Mouse (Mus musculus) limb, embryonic 14.5 days (tissue): ENCODE results near the gene St3gal6. TPM values are rescaled to one million over a fixed set of nuclear protein-coding genes. Genes with fewer than 3 reads are reported as not detected.
A peak's percentile ranks its signal among the peaks of the same experiment; 100 is the strongest.

Experiments used
- ATAC-seq: fragments of 200-750 bp; cut with Nextera tagmentation; 2 replicates; pipeline ENCODE4 v1.8.0; 2017; ENCODE audit warnings: low read depth, moderate number of reproducible peaks, moderate TSS enrichment; ENCODE audit not compliant: low FRiP score
- DNase-seq: peaks from one replicate; pipeline ENCODE4 v3.0.0-alpha.2; 2015; ENCODE audit warnings: low spot score
- H3K27ac ChIP-seq: fragments of 300-500 bp; sonication (generic); replicated peaks from 2 replicates; pipeline ENCODE4 v1.5.1; 2014; ENCODE audit warnings: low read depth, mild to moderate bottlenecking, low read length, moderate library complexity, mixed read lengths
- H3K27me3 ChIP-seq: fragments of 300-500 bp; sonication (generic); 2 replicates; pipeline ENCODE4 v1.6.1; 2014; ENCODE audit warnings: low read length, mixed read lengths; ENCODE audit not compliant: control insufficient read depth, insufficient read depth
- H3K36me3 ChIP-seq: fragments of 300-500 bp; sonication (generic); 2 replicates; pipeline ENCODE4 v1.6.1; 2014; ENCODE audit warnings: mild to moderate bottlenecking, low read length, moderate library complexity, mixed read lengths; ENCODE audit not compliant: control insufficient read depth, insufficient read depth
- H3K4me1 ChIP-seq: fragments of 300-500 bp; sonication (generic); 2 replicates; pipeline ENCODE4 v1.6.1; 2014; ENCODE audit warnings: antibody characterized with exemption, low read length, mixed read lengths; ENCODE audit not compliant: control insufficient read depth, insufficient read depth
- H3K4me2 ChIP-seq: fragments of 300-500 bp; sonication (generic); replicated peaks from 2 replicates; pipeline ENCODE4 v1.6.1; 2014; ENCODE audit warnings: low read depth, mild to moderate bottlenecking, low read length, moderate library complexity; ENCODE audit not compliant: severe bottlenecking
- H3K4me3 ChIP-seq: fragments of 300-500 bp; sonication (generic); replicated peaks from 2 replicates; pipeline ENCODE4 v1.5.1; 2014; ENCODE audit warnings: low read length
- H3K9ac ChIP-seq: fragments of 300-500 bp; sonication (generic); 2 replicates; pipeline ENCODE4 v1.6.1; 2014; ENCODE audit warnings: mild to moderate bottlenecking, low read depth, low read length, moderate library complexity; ENCODE audit not compliant: severe bottlenecking
- H3K9me3 ChIP-seq: fragments of 300-500 bp; sonication (generic); 2 replicates; pipeline ENCODE4 v1.6.1; 2016; ENCODE audit warnings: low read length; ENCODE audit not compliant: control insufficient read depth
- POLR2A ChIP-seq: fragments of 200-500 bp; IDR thresholded peaks from 2 replicates; pipeline ENCODE4 v1.8.0; 2012; ENCODE audit warnings: inconsistent platforms, mild to moderate bottlenecking, moderate library complexity, borderline replicate concordance; ENCODE audit not compliant: insufficient read depth, insufficient read length; ENCODE audit errors: extremely low read depth
- WGBS: fragments of 180-500 bp; shearing (Covaris S2); extraction: QIAGEN DNeasy Blood & Tissue Kit; methylation state at CpG from one replicate; pipeline ENCODE4 v1.1.7; 2014; 5-methylcytosine and 5-hydroxymethylcytosine counted together
- polyA plus RNA-seq, 2 experiments: library from polyadenylated mRNA; depleted of rRNA in 1 of 2; stranded (reverse) in 1 of 2; unstranded in 1 of 2; fragments of >200 nt; fragmentation: Nextera tagmentation in 1 of 2; extraction: Ambion mirVana in 1 of 2; gene quantifications; 2 replicates each; pipeline versions ENCODE4 v1.2.1 to v1.2.3; 2012 to 2014

The St3gal6 gene
- polyA plus RNA-seq, 2 experiments, result 12.8 to 15.2 TPM

DNA sequence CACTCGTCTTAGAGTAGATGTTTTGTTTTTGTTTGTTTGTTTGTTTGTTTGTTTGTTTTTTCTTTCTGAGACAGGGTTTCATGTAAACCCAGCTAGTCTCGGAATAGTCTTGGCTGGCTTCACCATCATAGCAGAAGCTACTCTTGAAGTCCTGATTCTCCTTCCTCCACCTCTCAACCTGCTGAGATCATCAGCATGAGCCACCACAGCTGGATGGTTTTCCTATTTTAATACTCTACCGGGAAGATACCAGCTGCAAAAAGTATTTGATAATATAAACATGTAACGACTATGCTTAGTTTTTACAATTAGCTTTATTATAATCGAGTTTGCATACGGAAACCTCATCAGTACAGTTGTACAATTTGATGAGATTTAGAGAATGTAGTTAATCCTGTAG, 21.5 kb downstream of the St3gal6 start:
- no peaks in the 10 kb centered on the region for H3K27me3 ChIP-seq
- H3K4me3 ChIP-seq, result no peak overlapping the region
- no peak overlapping the region for H3K4me2 ChIP-seq
- no peak for TF ChIP-seq POLR2A
- no peaks in the 10 kb centered on the region for H3K36me3 ChIP-seq
- ATAC-seq (no peak), DNase-seq (no peak)
- no peaks in the 10 kb centered on the region for H3K9me3 ChIP-seq
- WGBS, result 61% methylated on average over 6 of the region's 6 CpGs
- no peak overlapping the region for H3K27ac ChIP-seq
- H3K9ac ChIP-seq, result no peak overlapping the region
- H3K4me1 ChIP-seq, result peaks cover 21% of the 10 kb centered on the region

DNA sequence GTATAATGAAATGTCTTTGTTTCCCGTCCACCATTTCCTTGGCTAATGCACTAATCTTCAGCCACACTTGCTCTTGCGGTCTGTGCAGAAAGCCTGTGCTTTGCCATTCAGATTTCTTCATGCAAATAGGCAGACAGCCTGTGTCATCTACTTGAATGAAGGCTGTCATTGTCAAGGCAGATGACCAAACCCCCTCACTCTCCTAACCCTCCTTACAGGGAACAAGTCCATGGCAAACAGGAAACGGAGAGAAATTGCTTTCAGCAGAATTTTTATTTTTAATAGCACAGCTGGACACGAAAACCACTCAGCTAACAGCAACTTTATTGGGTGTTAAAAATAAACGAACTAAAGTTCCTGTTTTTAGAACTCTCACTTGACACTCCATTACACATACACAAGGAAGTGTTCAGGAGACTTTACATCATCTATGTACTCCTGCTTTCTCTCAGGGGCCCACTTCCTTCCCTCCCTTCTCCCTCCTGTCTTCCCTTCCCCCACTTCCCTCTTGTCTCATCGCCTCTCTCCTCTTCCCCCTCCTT, 22.2 kb downstream of the St3gal6 start:
- DNase-seq (peak; percentile 39), ATAC-seq (peak; percentile 71)
- no peak overlapping the region for H3K27ac ChIP-seq
- 19% methylated on average over 6 of the region's 6 CpGs for WGBS
- H3K4me3 ChIP-seq, result no peak overlapping the region
- no peak overlapping the region for H3K9ac ChIP-seq
- H3K36me3 ChIP-seq, result no peaks in the 10 kb centered on the region
- no peaks in the 10 kb centered on the region for H3K9me3 ChIP-seq
- peaks cover 23% of the 10 kb centered on the region for H3K4me1 ChIP-seq
- no peaks in the 10 kb centered on the region for H3K27me3 ChIP-seq
- no peak for TF ChIP-seq POLR2A
- H3K4me2 ChIP-seq, result 0 out of 2 replicates have a peak overlapping the region, but pooled peaks have one; percentile 7

DNA sequence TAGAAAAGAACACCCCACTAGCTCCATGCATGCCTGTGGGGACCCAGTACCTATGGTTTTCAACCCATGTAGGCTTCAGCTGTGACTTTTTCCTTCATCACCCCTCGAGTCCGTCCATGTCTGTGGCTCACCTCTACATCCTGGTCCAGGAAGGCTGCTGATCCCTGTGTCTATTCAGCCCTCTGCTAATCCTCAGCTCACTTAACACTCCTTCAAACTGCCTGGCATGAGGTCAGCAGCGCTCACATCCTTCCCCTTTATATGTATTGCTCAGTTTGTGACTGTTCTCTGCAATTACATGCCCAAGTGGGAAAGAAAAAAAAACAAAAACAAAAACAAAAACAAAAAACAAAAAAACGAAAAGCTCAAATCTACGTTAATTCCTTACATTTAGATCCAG, 24.4 kb downstream of the St3gal6 start:
- DNase-seq (no peak), ATAC-seq (no peak)
- Histone ChIP-seq H3K9ac (no peak overlapping the region), H3K4me2 (no peak overlapping the region), H3K36me3 (no peaks in the 10 kb centered on the region), H3K9me3 (no peaks in the 10 kb centered on the region), H3K4me1 (peaks cover 24% of the 10 kb centered on the region), H3K4me3 (no peak overlapping the region), H3K27me3 (no peaks in the 10 kb centered on the region), H3K27ac (no peak overlapping the region)
- TF ChIP-seq POLR2A, result no peak
- WGBS, result 80% methylated on average over 5 of the region's 5 CpGs

- ATAC-seq (no peak), DNase-seq (no peak)
- 50% methylated on average over 1 of the region's 1 CpGs for WGBS
- H3K4me1 ChIP-seq, result peaks cover 24% of the 10 kb centered on the region
- no peak overlapping the region for H3K27ac ChIP-seq
- TF ChIP-seq POLR2A, result no peak
- no peaks in the 10 kb centered on the region for H3K36me3 ChIP-seq
- H3K9ac ChIP-seq, result no peak overlapping the region
- H3K4me3 ChIP-seq, result no peak overlapping the region
- H3K4me2 ChIP-seq, result no peak overlapping the region
- no peaks in the 10 kb centered on the region for H3K27me3 ChIP-seq
- H3K9me3 ChIP-seq, result no peaks in the 10 kb centered on the region
Observed at GRCm38 (mm10) chr16:58499172-58499584, 24.9 kb downstream of the St3gal6 start.

GRCm38 (mm10) chr16:58497886-58498713, 25.9 kb downstream of the St3gal6 start:
- no peaks in the 10 kb centered on the region for H3K27me3 ChIP-seq
- no peak overlapping the region for H3K4me2 ChIP-seq
- ATAC-seq (no peak), DNase-seq (no peak)
- no peaks in the 10 kb centered on the region for H3K9me3 ChIP-seq
- H3K36me3 ChIP-seq, result peaks cover 2% of the 10 kb centered on the region; the same call in 1 of the 2 replicates
- no peak overlapping the region for H3K27ac ChIP-seq
- WGBS, result 89% methylated on average over 9 of the region's 9 CpGs
- no peak overlapping the region for H3K9ac ChIP-seq
- peaks cover 24% of the 10 kb centered on the region for H3K4me1 ChIP-seq
- no peak for TF ChIP-seq POLR2A
- no peak overlapping the region for H3K4me3 ChIP-seq
